Mouse (Mus musculus): ENCODE measurements around the gene Taf15. TPM values are rescaled to one million over a fixed set of nuclear protein-coding genes. Genes with fewer than 3 reads are reported as not detected.
A peak's percentile ranks its signal among the peaks of the same experiment; 100 is the strongest.

Gene Taf15
- polyA plus RNA-seq, 2 experiments = 2.2 to 43.1 TPM

GRCm38 (mm10) chr11:83442596-83443267 is 30.2 kb upstream of the Taf15 start:
- peak; percentile 18 to 44 (median 34) for DNase-seq (ENCODE audit: low read depth in 3 of 3, low spot score in 3 of 3)
- no peak for TF ChIP-seq EP300 (IDR thresholded peaks at IDR 0.05; ENCODE audit: low read depth)
- peak; percentile 72 for TF ChIP-seq CTCF (IDR thresholded peaks at IDR 0.05; ENCODE audit: low read depth)
- Histone ChIP-seq H3K27ac (no peak overlapping the region), H3K4me2 (ENCODE audit: low read depth) (no peak overlapping the region), H3K4me3 (ENCODE audit: insufficient read depth in 1 of 2, low read depth in 2 of 2, low read length in 2 of 2) (no peak overlapping the region), H3K27me3 (ENCODE audit: control insufficient read depth, insufficient read depth, low read length) (peaks cover 47% of the 10 kb centered on the region), H3K4me1 (replicated peaks; ENCODE audit: control insufficient read depth in 2 of 2, insufficient read depth in 2 of 2, low read length in 1 of 2) (no peaks in the 10 kb centered on the region), H3K9me3 (ENCODE audit: control insufficient read depth, low read length) (no peaks in the 10 kb centered on the region), H3K9ac (replicated peaks) (no peak overlapping the region), H3K36me3 (replicated peaks; ENCODE audit: control insufficient read depth, insufficient read depth, low read depth) (no peaks in the 10 kb centered on the region)
- no peak for ATAC-seq (ENCODE audit: insufficient read depth)
- 11% methylated on average over 29 of the region's 29 CpGs for WGBS (ENCODE audit: insufficient replicate concordance)

DNA sequence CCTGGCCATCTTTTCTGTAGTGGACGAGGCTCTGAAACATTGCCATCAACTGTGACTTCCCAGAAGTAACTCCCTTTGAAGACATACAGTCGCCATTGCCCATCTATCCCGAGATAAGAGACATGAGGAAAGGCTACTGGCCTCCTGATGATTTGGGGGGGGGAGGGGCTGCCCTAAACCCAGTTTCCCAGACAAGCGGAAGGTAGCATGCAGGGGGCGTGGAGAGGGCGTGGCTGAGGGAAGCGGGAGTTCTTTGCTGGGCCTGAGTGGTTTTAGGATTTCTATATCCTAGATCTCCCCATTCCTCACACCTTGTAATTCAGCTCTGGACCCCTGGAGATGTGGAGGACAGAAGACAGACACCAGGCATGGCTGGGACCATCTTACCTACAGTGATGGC is 29.1 kb upstream of the Taf15 start:
- Histone ChIP-seq H3K4me2 (ENCODE audit: low read depth) (no peak overlapping the region), H3K9me3 (ENCODE audit: control insufficient read depth, low read length) (no peaks in the 10 kb centered on the region), H3K27me3 (ENCODE audit: control insufficient read depth, insufficient read depth, low read length) (peaks cover 47% of the 10 kb centered on the region), H3K36me3 (replicated peaks; ENCODE audit: control insufficient read depth, insufficient read depth, low read depth) (no peaks in the 10 kb centered on the region), H3K4me1 (replicated peaks; ENCODE audit: control insufficient read depth in 2 of 2, insufficient read depth in 2 of 2, low read length in 1 of 2) (peaks cover 0 to 1% of the 10 kb centered on the region in 2 experiments; a peak in 2 of 4 replicates), H3K4me3 (ENCODE audit: insufficient read depth in 1 of 2, low read depth in 2 of 2, low read length in 2 of 2) (no peak overlapping the region), H3K9ac (replicated peaks) (no peak overlapping the region), H3K27ac (no peak overlapping the region)
- no peak for TF ChIP-seq CTCF (IDR thresholded peaks at IDR 0.05; ENCODE audit: low read depth)
- TF ChIP-seq EP300 (IDR thresholded peaks at IDR 0.05; ENCODE audit: low read depth) = no peak
- WGBS (ENCODE audit: insufficient replicate concordance) = 4% methylated on average over 7 of the region's 7 CpGs
- ATAC-seq (ENCODE audit: insufficient read depth) (no peak), DNase-seq (ENCODE audit: low read depth in 3 of 3, low spot score in 3 of 3) (no peak)

- peak overlapping the region; percentile 37 for H3K4me2 ChIP-seq (ENCODE audit: low read depth)
- ATAC-seq (ENCODE audit: insufficient read depth) (no peak), DNase-seq (ENCODE audit: low read depth in 3 of 3, low spot score in 3 of 3) (no peak)
- H3K36me3 ChIP-seq (replicated peaks; ENCODE audit: control insufficient read depth, insufficient read depth, low read depth) = no peaks in the 10 kb centered on the region
- 0 out of 4 replicates have a peak overlapping the region, but pooled peaks of 1 of the 2 experiments have one; percentile 12 for H3K4me3 ChIP-seq (ENCODE audit: insufficient read depth in 1 of 2, low read depth in 2 of 2, low read length in 2 of 2)
- H3K9me3 ChIP-seq (ENCODE audit: control insufficient read depth, low read length) = no peaks in the 10 kb centered on the region
- 19% methylated on average over 19 of the region's 19 CpGs for WGBS (ENCODE audit: insufficient replicate concordance)
- peaks cover 47% of the 10 kb centered on the region for H3K27me3 ChIP-seq (ENCODE audit: control insufficient read depth, insufficient read depth, low read length)
- H3K4me1 ChIP-seq (replicated peaks; ENCODE audit: control insufficient read depth in 2 of 2, insufficient read depth in 2 of 2, low read length in 1 of 2) = peaks cover 0 to 3% of the 10 kb centered on the region in 2 experiments; a peak in 2 of 4 replicates
- H3K27ac ChIP-seq = no peak overlapping the region
- no peak overlapping the region for H3K9ac ChIP-seq (replicated peaks)
- peak; percentile 17; the same call in 1 of the 2 replicates for TF ChIP-seq CTCF (IDR thresholded peaks at IDR 0.05; ENCODE audit: low read depth)
- no peak for TF ChIP-seq EP300 (IDR thresholded peaks at IDR 0.05; ENCODE audit: low read depth)
These were observed 27.9 kb upstream of the Taf15 start for GRCm38 (mm10) chr11:83445001-83445400.

DNA sequence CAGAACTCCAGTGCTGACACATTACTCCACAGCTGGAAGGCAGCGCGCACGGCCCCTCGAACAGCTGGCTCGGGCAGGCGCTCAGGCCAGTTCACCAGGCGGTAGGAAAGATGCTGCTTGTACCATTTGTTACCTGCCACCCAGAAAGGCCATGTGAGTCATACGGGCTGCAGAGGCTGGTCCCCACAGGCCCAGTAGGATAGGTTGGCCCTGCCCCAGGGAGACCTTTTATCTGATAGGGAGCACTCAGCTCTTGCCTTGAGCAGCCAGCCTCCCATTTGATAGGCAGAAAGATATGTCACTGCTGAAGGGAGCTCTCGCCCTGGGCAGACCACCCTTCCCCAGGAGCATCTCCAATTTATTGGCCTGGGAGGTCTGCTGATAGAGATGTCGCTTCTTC is 25.3 kb upstream of the Taf15 start:
- Histone ChIP-seq H3K4me1 (replicated peaks; ENCODE audit: control insufficient read depth in 2 of 2, insufficient read depth in 2 of 2, low read length in 1 of 2) (peaks cover 0 to 3% of the 10 kb centered on the region in 2 experiments; a peak in 2 of 4 replicates), H3K36me3 (replicated peaks; ENCODE audit: control insufficient read depth, insufficient read depth, low read depth) (no peaks in the 10 kb centered on the region), H3K4me3 (ENCODE audit: insufficient read depth in 1 of 2, low read depth in 2 of 2, low read length in 2 of 2) (no peak overlapping the region), H3K9me3 (ENCODE audit: control insufficient read depth, low read length) (no peaks in the 10 kb centered on the region), H3K27ac (no peak overlapping the region), H3K9ac (replicated peaks) (no peak overlapping the region), H3K27me3 (ENCODE audit: control insufficient read depth, insufficient read depth, low read length) (peaks cover 31% of the 10 kb centered on the region), H3K4me2 (ENCODE audit: low read depth) (no peak overlapping the region)
- DNase-seq (ENCODE audit: low read depth in 3 of 3, low spot score in 3 of 3) (no peak), ATAC-seq (ENCODE audit: insufficient read depth) (no peak)
- WGBS (ENCODE audit: insufficient replicate concordance) = 69% methylated on average over 10 of the region's 10 CpGs
- TF ChIP-seq CTCF (IDR thresholded peaks at IDR 0.05; ENCODE audit: low read depth) = no peak
- no peak for TF ChIP-seq EP300 (IDR thresholded peaks at IDR 0.05; ENCODE audit: low read depth)

DNA sequence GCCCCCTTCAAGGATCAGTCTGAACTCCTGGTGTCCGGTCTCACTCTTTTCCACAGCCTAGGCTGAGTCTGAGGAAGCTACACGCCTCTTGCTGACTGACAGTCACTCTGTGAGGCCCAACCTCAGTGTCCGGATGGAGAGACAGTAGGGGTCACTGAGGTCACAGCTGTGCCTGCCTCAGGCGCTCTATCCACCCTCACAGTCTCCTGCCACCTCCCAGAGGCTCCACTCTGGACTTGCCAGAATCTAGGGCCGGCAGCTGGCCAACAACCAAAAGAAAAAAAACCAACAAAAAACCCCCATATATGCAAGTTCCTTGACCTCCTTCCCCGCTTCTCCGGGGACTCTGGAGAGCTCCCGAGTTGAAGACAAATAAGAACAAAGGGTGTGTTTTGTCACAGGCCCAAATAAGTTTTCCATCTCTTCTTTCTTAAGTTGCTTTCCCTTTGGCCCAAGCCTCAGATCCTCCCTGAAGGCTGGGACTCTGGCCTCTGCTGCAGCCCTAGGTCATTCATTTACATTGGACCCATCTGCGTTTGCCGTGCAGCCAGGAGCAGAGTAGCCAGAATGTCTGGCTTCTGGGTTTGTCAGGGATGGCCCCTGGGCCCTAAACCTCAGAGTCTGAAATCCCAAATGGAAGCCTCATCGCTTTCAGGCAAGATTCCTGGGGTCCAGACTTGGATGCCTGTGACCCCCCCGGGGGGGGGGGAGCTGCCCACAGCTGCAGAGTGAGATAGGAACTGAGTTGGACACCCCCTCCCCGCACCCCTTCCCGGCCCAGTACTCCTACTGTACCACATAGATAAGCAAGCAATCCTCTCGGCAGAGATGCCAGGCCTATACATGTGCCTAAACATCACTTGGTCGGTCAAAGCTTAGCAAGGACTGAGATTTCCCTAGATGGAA is 24.6 kb upstream of the Taf15 start:
- Histone ChIP-seq H3K4me3 (ENCODE audit: insufficient read depth in 1 of 2, low read depth in 2 of 2, low read length in 2 of 2) (no peak overlapping the region), H3K4me2 (ENCODE audit: low read depth) (no peak overlapping the region), H3K27ac (no peak overlapping the region), H3K27me3 (ENCODE audit: control insufficient read depth, insufficient read depth, low read length) (peaks cover 24% of the 10 kb centered on the region), H3K4me1 (replicated peaks; ENCODE audit: control insufficient read depth in 2 of 2, insufficient read depth in 2 of 2, low read length in 1 of 2) (peaks cover 0 to 3% of the 10 kb centered on the region in 2 experiments; a peak in 2 of 4 replicates), H3K9ac (replicated peaks) (no peak overlapping the region), H3K9me3 (ENCODE audit: control insufficient read depth, low read length) (no peaks in the 10 kb centered on the region), H3K36me3 (replicated peaks; ENCODE audit: control insufficient read depth, insufficient read depth, low read depth) (no peaks in the 10 kb centered on the region)
- TF ChIP-seq CTCF (IDR thresholded peaks at IDR 0.05; ENCODE audit: low read depth) (no peak), EP300 (IDR thresholded peaks at IDR 0.05; ENCODE audit: low read depth) (no peak)
- DNase-seq (ENCODE audit: low read depth in 3 of 3, low spot score in 3 of 3) = no peak
- no peak for ATAC-seq (ENCODE audit: insufficient read depth)
- whole genome bisulfite sequencing (ENCODE audit: insufficient replicate concordance) = 34% methylated on average over 16 of the region's 16 CpGs

All from liver, embryonic 14.5 days (tissue).